Mouse (Mus musculus) CH12.LX (cell line): ENCODE results near the gene Hist1h3g. TPM values are rescaled to one million over a fixed set of nuclear protein-coding genes. Genes with fewer than 3 reads are reported as not detected.
"Not testable (repeated sequence)": the region's sequence is repeated elsewhere in the genome, so short reads cannot be mapped to it uniquely, and the experiment has no call there.

Experiments
- DNase-seq: peaks from one replicate; pipeline ENCODE4 v3.0.0-alpha.2; 2013; ENCODE audit errors: extremely low read depth
- H3K27ac ChIP-seq: 2 replicates; pipeline ENCODE4 v1.5.1; 2012; ENCODE audit warnings: low read depth, mild to moderate bottlenecking, control low read depth, moderate library complexity; ENCODE audit not compliant: insufficient read depth
- H3K27me3 ChIP-seq: replicated peaks from 2 replicates; pipeline ENCODE3; 2012; ENCODE audit warnings: inconsistent platforms
- H3K36me3 ChIP-seq, 2 experiments: replicated peaks in 1 of 2; 2 replicates each; pipeline versions ENCODE3 to v1.6.1; 2012; ENCODE audit warnings: inconsistent platforms in 1 of 2, low read length in 1 of 2, mild to moderate bottlenecking in 1 of 2, mixed read lengths in 1 of 2, moderate library complexity in 1 of 2; ENCODE audit not compliant: control insufficient read depth in 1 of 2, insufficient read depth in 1 of 2
- H3K4me1 ChIP-seq, 2 experiments: 2 replicates each; pipeline ENCODE4 v1.6.1; 2012; ENCODE audit warnings: inconsistent platforms in 1 of 2, moderate library complexity in 1 of 2; ENCODE audit not compliant: insufficient read depth in 2 of 2, control insufficient read depth in 1 of 2
- H3K4me2 ChIP-seq: 2 replicates; pipeline ENCODE4 v1.6.1; 2012; ENCODE audit warnings: low read depth, mild to moderate bottlenecking, control low read depth; ENCODE audit not compliant: poor library complexity, insufficient read depth, severe bottlenecking
- H3K4me3 ChIP-seq, 3 experiments: fragments of 150-350 bp in 1 of 3; sonication (generic) in 1 of 3; replicated peaks in 1 of 3; 2 replicates each; pipeline versions ENCODE3 to v1.5.1; 2011 to 2012; ENCODE audit warnings: low read depth in 2 of 3, low read length in 2 of 3, mild to moderate bottlenecking in 2 of 3, moderate library complexity in 2 of 3, control low read depth in 1 of 3, improper control_type of control experiment in 1 of 3, inconsistent platforms in 1 of 3, mixed read lengths in 1 of 3; ENCODE audit not compliant: poor library complexity in 1 of 3
- H3K79me2 ChIP-seq: replicated peaks from 2 replicates; pipeline ENCODE4 v1.6.1; 2012; ENCODE audit warnings: mild to moderate bottlenecking, moderate library complexity; ENCODE audit not compliant: control insufficient read depth, poor library complexity, insufficient read depth, severe bottlenecking; ENCODE audit errors: extremely low read depth
- H3K9ac ChIP-seq: 2 replicates; pipeline ENCODE4 v1.6.1; 2012; ENCODE audit warnings: low read depth, mild to moderate bottlenecking, control low read depth, moderate library complexity; ENCODE audit not compliant: insufficient read depth
- H3K9me3 ChIP-seq: replicated peaks from 2 replicates; pipeline ENCODE3; 2012; ENCODE audit warnings: low read length, inconsistent platforms, mixed read lengths
- CHD1 ChIP-seq: IDR thresholded peaks from 2 replicates; pipeline ENCODE4 v1.6.1; 2012; ENCODE audit warnings: low read depth, low read length, improper control_type of control experiment, inconsistent platforms
- CHD2 ChIP-seq: IDR thresholded peaks from 2 replicates; pipeline ENCODE4 v1.6.1; 2011; ENCODE audit warnings: low read length, improper control_type of control experiment
- CTCF ChIP-seq, 2 experiments: IDR thresholded peaks in 1 of 2; conservative IDR thresholded peaks in 1 of 2; 2 replicates each; pipeline ENCODE4 v1.5.1; 2011 to 2012; ENCODE audit warnings: low read depth in 2 of 2, low read length in 2 of 2, improper control_type of control experiment in 1 of 2, inconsistent platforms in 1 of 2, mild to moderate bottlenecking in 1 of 2, moderate library complexity in 1 of 2
- E2F4 ChIP-seq: IDR thresholded peaks from 2 replicates; pipeline ENCODE4 v1.6.1; 2011; ENCODE audit warnings: low read depth, low read length, improper control_type of control experiment; ENCODE audit not compliant: insufficient replicate concordance
- MEF2A ChIP-seq: IDR thresholded peaks from 2 replicates; pipeline ENCODE4 v1.6.1; 2014; ENCODE audit warnings: low read depth, mild to moderate bottlenecking, inconsistent platforms, low read length, improper control_type of control experiment, borderline replicate concordance
- MXI1 ChIP-seq: IDR thresholded peaks from 2 replicates; pipeline ENCODE4 v1.6.1; 2011; ENCODE audit warnings: mild to moderate bottlenecking, low read depth, low read length, improper control_type of control experiment
- NELFE ChIP-seq: IDR thresholded peaks from 2 replicates; pipeline ENCODE4 v1.6.1; 2011; ENCODE audit warnings: low read depth, low read length, improper control_type of control experiment
- NRF1 ChIP-seq: IDR thresholded peaks from 2 replicates; pipeline ENCODE4 v1.6.1; 2014; ENCODE audit warnings: low read depth, mild to moderate bottlenecking, inconsistent platforms, low read length, improper control_type of control experiment, moderate library complexity
- POLR2A ChIP-seq: IDR thresholded peaks from 2 replicates; pipeline ENCODE4 v1.6.1; 2011; ENCODE audit warnings: low read depth, mild to moderate bottlenecking, improper control_type of control experiment, low read length
- POLR2AphosphoS2 ChIP-seq: IDR thresholded peaks from 2 replicates; pipeline ENCODE4 v1.6.1; 2011; ENCODE audit warnings: low read depth, low read length, improper control_type of control experiment
- SIN3A ChIP-seq: IDR thresholded peaks from 2 replicates; pipeline ENCODE4 v1.6.1; 2012; ENCODE audit warnings: low read length, improper control_type of control experiment, inconsistent platforms
- TBP ChIP-seq: conservative IDR thresholded peaks from 2 replicates; pipeline ENCODE4 v1.6.1; 2011; ENCODE audit warnings: low read depth, low read length, improper control_type of control experiment
- TCF12 ChIP-seq: IDR thresholded peaks from 2 replicates; pipeline ENCODE4 v1.6.1; 2014; ENCODE audit warnings: low read depth, mild to moderate bottlenecking, inconsistent platforms, low read length, improper control_type of control experiment
- UBTF ChIP-seq: IDR thresholded peaks from 2 replicates; pipeline ENCODE4 v1.6.1; 2012; ENCODE audit warnings: low read depth, mild to moderate bottlenecking, inconsistent platforms, low read length, improper control_type of control experiment, moderate library complexity
- ZKSCAN1 ChIP-seq: IDR thresholded peaks from 2 replicates; pipeline ENCODE4 v1.6.1; 2012; ENCODE audit warnings: low read depth, inconsistent platforms, low read length, improper control_type of control experiment, borderline replicate concordance
- ZMIZ1 ChIP-seq: IDR thresholded peaks from 2 replicates; pipeline ENCODE4 v1.6.1; 2012; ENCODE audit warnings: low read depth, mild to moderate bottlenecking, inconsistent platforms, low read length, improper control_type of control experiment
- ZNF384 ChIP-seq: IDR thresholded peaks from 2 replicates; pipeline ENCODE4 v1.6.1; 2012; ENCODE audit warnings: low read depth, low read length, improper control_type of control experiment, inconsistent platforms
- dilution Hi-C: fragments of 300-500 bp; cut with MboI; formaldehyde crosslinking; loops from 2 replicates; pipeline ENCODE4 v1.14.3; 2020; ENCODE audit warnings: low sequenced_read_pairs; ENCODE audit not compliant: extremely low pct_unique_long_range_greater_than_20kb, extremely low pct_ligation_motif_present
- in situ Hi-C: fragments of 300-500 bp; cut with MboI; formaldehyde crosslinking; loops from 3 replicates; pipeline ENCODE4 v1.14.3; 2019; ENCODE audit warnings: low sequenced_read_pairs, low pct_ligation_motif_present, low pct_unique_long_range_greater_than_20kb, mixed read lengths
- polyA plus RNA-seq: library from polyadenylated mRNA; unstranded; fragments of >175 nt; gene quantifications from 2 replicates; pipeline ENCODE4 v1.2.1, GENCODE M21; 2012; ENCODE audit warnings: low read depth; ENCODE audit not compliant: insufficient read length
- total RNA-seq, 2 experiments: library from RNA; depleted of rRNA; stranded (reverse); fragments of 300-350 nt in 1 of 2; fragments of >200 nt in 1 of 2; gene quantifications; 2 replicates each; pipeline ENCODE4 v1.2.3; 2012 to 2014

The Hist1h3g gene
- total and polyA plus RNA-seq, 3 experiments: 3.4 to 608 (median 75.3) TPM

- dilution Hi-C loops: not testable (repeated sequence)
Observed at GRCm38 (mm10) chr13:23533560-23534367, 1.5 kb upstream of the Hist1h3g start, which contains the start of gene Hist1h2af. Gene Hist1h2af (plus strand): TSS chr13:23533906.

GRCm38 (mm10) chr13:23534368-23535131 is 672 bp upstream of the Hist1h3g start:
- TF ChIP-seq TCF12 (no peak), SIN3A (no peak), NRF1 (no peak), UBTF (no peak; the same call in 1 of the 2 replicates), TBP (peak; percentile 58; the same call in 1 of the 2 replicates), CHD2 (no peak), POLR2AphosphoS2 (0 out of 2 replicates have a peak, but pooled peaks have one; percentile 72), CTCF (conservative IDR thresholded peaks at IDR 0.05 in 1 of 2, IDR thresholded peaks at IDR 0.05 in 1 of 2; ENCODE audit: low read depth in 2 of 2, low read length in 2 of 2) (no peak), ZKSCAN1 (no peak), ZNF384 (no peak; the same call in 1 of the 2 replicates), POLR2A (peak; percentile 51; the same call in 1 of the 2 replicates), NELFE (peak; percentile 31), CHD1 (no peak), E2F4 (no peak)
- TF ChIP-seq, all 38 proteins: peak for 4
- H3K4me2 ChIP-seq: peak overlapping the region; percentile 98
- H3K9me3 ChIP-seq: no peaks in the 10 kb centered on the region
- H3K4me1 ChIP-seq: peaks cover 9 to 44% of the 10 kb centered on the region in 2 experiments; a peak in 3 of 4 replicates
- peak overlapping the region; percentile 93 for H3K27ac ChIP-seq
- H3K27me3 ChIP-seq: no peaks in the 10 kb centered on the region
- peak overlapping the region; percentile 100 for H3K9ac ChIP-seq
- H3K79me2 ChIP-seq: no peaks in the 10 kb centered on the region
- peak overlapping the region; percentile 41 to 63 (median 42) for H3K4me3 ChIP-seq
- dilution Hi-C loops (no loop called here), in situ Hi-C loops (no loop called here)
- DNase-seq: peak; percentile 86
- no peaks in the 10 kb centered on the region for H3K36me3 ChIP-seq

More at GRCm38 (mm10) chr13:23533560-23534367, 1.5 kb upstream of the Hist1h3g start, which contains the start of gene Hist1h2af:
- in situ Hi-C loops, H3K79me2 ChIP-seq, H3K27me3 ChIP-seq, H3K9me3 ChIP-seq, H3K36me3 ChIP-seq: not testable (repeated sequence)
- peak within 1 kb of the TSS; percentile 100 for H3K9ac ChIP-seq
- peak within 1 kb of the TSS; percentile 42 to 63 (median 44) for H3K4me3 ChIP-seq
- H3K4me2 ChIP-seq: peak within 1 kb of the TSS; percentile 98
- H3K27ac ChIP-seq: peak within 1 kb of the TSS; percentile 93
- DNase-seq: peak; percentile 94
- H3K4me1 ChIP-seq: peaks cover 14 to 41% of the 10 kb centered on the region in 2 experiments
- TF ChIP-seq SIN3A: peak; percentile 89
- peak; percentile 99 for TF ChIP-seq E2F4
- peak; percentile 93 for TF ChIP-seq ZNF384
- TF ChIP-seq ZMIZ1: peak; percentile 93
- peak; percentile 97 for TF ChIP-seq TBP
- peak; percentile 86 for TF ChIP-seq POLR2A
- TF ChIP-seq CHD2: peak; percentile 63
- peak; percentile 49; the same call in 1 of the 2 replicates for TF ChIP-seq UBTF
- TF ChIP-seq MEF2A: peak; percentile 27; the same call in 1 of the 2 replicates
- peak; percentile 73; the same call in 1 of the 2 replicates for TF ChIP-seq MXI1
- peak; percentile 85 for TF ChIP-seq NELFE
- TF ChIP-seq CHD1: peak; percentile 76; the same call in 1 of the 2 replicates
- TF ChIP-seq TCF12: peak; percentile 81
